Mouse (Mus musculus) lung, adult 18-20 months (tissue): ENCODE measurements around the gene Psen1.

Experiments used
- DNase-seq, 2 experiments: peaks; one replicate each; pipeline ENCODE4 v3.0.0; 2022; ENCODE audit warnings: mixed read lengths in 2 of 2

Gene Psen1

GRCm38 (mm10) chr12:83726510-83727308, 38.8 kb downstream of the Psen1 start:
- no peak for DNase-seq

- peak in 1 of 2 experiments; percentile 19 for DNase-seq
Observed at GRCm38 (mm10) chr12:83732225-83732624, 44.3 kb downstream of the Psen1 start.

- DNase-seq: no peak
Observed at GRCm38 (mm10) chr12:83734047-83734446, 46.1 kb downstream of the Psen1 start.

GRCm38 (mm10) chr12:83736236-83736635, 48.3 kb downstream of the Psen1 start:
- no peak for DNase-seq

GRCm38 (mm10) chr12:83738651-83739050, 50.7 kb downstream of the Psen1 start:
- no peak for DNase-seq

- no peak for DNase-seq
Observed at GRCm38 (mm10) chr12:83741722-83742121, 53.8 kb downstream of the Psen1 start.

GRCm38 (mm10) chr12:83742834-83743233, 54.9 kb downstream of the Psen1 start:
- no peak for DNase-seq

- no peak for DNase-seq
Observed at GRCm38 (mm10) chr12:83743712-83744111, 55.8 kb downstream of the Psen1 start.

GRCm38 (mm10) chr12:83749186-83749585, 61.2 kb downstream of the Psen1 start:
- no peak for DNase-seq

- no peak for DNase-seq
Observed at GRCm38 (mm10) chr12:83752495-83752894, 64.5 kb downstream of the Psen1 start.

GRCm38 (mm10) chr12:83758735-83759134, 70.8 kb downstream of the Psen1 start:
- DNase-seq: no peak

GRCm38 (mm10) chr12:83760201-83760600, 72.2 kb downstream of the Psen1 start:
- no peak for DNase-seq

- DNase-seq: no peak
Observed at GRCm38 (mm10) chr12:83762706-83763105, 74.8 kb downstream of the Psen1 start.

GRCm38 (mm10) chr12:83763311-83764043, 75.5 kb downstream of the Psen1 start, which contains the start of gene Papln:
Papln (plus strand) TSS chr12:83763634.
- DNase-seq: peak; percentile 22 to 39

- no peak for DNase-seq
Observed at GRCm38 (mm10) chr12:83764044-83764365, 76.1 kb downstream of the Psen1 start.

- DNase-seq: no peak
Observed at GRCm38 (mm10) chr12:83764519-83764918, 76.6 kb downstream of the Psen1 start.

GRCm38 (mm10) chr12:83765965-83766603, 78.1 kb downstream of the Psen1 start:
- DNase-seq: no peak

- no peak for DNase-seq
Observed at GRCm38 (mm10) chr12:83767833-83768232, 79.9 kb downstream of the Psen1 start.

- no peak for DNase-seq
Observed at GRCm38 (mm10) chr12:83768235-83768899, 80.4 kb downstream of the Psen1 start.

- DNase-seq: peak; percentile 12 to 55
Observed at GRCm38 (mm10) chr12:83770418-83771256, 82.7 kb downstream of the Psen1 start.

- DNase-seq: no peak
Observed at GRCm38 (mm10) chr12:83775621-83776020, 87.7 kb downstream of the Psen1 start.

GRCm38 (mm10) chr12:83776766-83777165, 88.8 kb downstream of the Psen1 start:
- no peak for DNase-seq
